Mouse (Mus musculus) layer of hippocampus, adult 2 months (tissue): ENCODE data around the gene Klc3. TPM values are rescaled to one million over a fixed set of nuclear protein-coding genes. Genes with fewer than 3 reads are reported as not detected.

Experiments
- DNase-seq, 2 experiments: peaks; one replicate each; pipeline ENCODE4 v3.0.0; 2022; ENCODE audit warnings: low spot score in 2 of 2
- H3K27ac ChIP-seq: fragments of 200-600 bp; 2 replicates; pipeline ENCODE4 v1.8.1; 2022
- H3K4me3 ChIP-seq: fragments of 200-600 bp; 2 replicates; pipeline ENCODE4 v1.8.1; 2022; ENCODE audit warnings: mild to moderate bottlenecking
- CTCF ChIP-seq: fragments of 200-600 bp; conservative IDR thresholded peaks from 2 replicates; pipeline ENCODE4 v1.8.1; 2022; ENCODE audit warnings: antibody characterized with exemption, mild to moderate bottlenecking, moderate library complexity
- microRNA-seq, 2 experiments: library from miRNA; unstranded; fragments of <30 nt; microRNA quantifications; one replicate each; pipeline ENCODE4 v1.2.0; 2021
- total RNA-seq, 2 experiments: library from RNA; stranded (reverse); gene quantifications; 2 replicates each; pipeline ENCODE4 v1.2.3; 2021

Klc3 gene
- total RNA-seq, 2 experiments from 2014 or later: 3.2 to 3.5 TPM

- H3K4me3 ChIP-seq: no peak overlapping the region
- H3K27ac ChIP-seq: peak overlapping the region; percentile 6; the same call in 1 of the 2 replicates
- no peak for DNase-seq
- no peak for TF ChIP-seq CTCF
Measured at GRCm38 (mm10) chr7:19349188-19349915, 54.6 kb downstream of the Klc3 start.

GRCm38 (mm10) chr7:19344938-19345471 is 58.9 kb downstream of the Klc3 start:
- peak overlapping the region; percentile 70 for H3K4me3 ChIP-seq
- DNase-seq: peak; percentile 92 to 96
- H3K27ac ChIP-seq: peak overlapping the region; percentile 98
- TF ChIP-seq CTCF: 0 out of 2 replicates have a peak, but pooled peaks have one; percentile 3

Small RNA genes lying within 50 kb of the gene (microRNA-seq; reads per million reads assigned to microRNA genes)
- 0 reads per million in 2 experiments for gene Mir343

Other genes with a start within 250 kb of the Klc3 start
- 1 to 10 TPM in 1 of 2 experiments, under 1 TPM in 1; 0.87 to 1.2 TPM for gene Gipr, start 238.0 kb downstream of the Klc3 start, total RNA-seq
- 100 to 1,000 TPM; 159 to 162 TPM for gene Eml2, start 227.7 kb downstream of the Klc3 start, total RNA-seq
- gene Gpr4, start 191.6 kb downstream of the Klc3 start, total RNA-seq: 1 to 10 TPM; 1.6 to 2.5 TPM
- gene Opa3, start 175.8 kb downstream of the Klc3 start, total RNA-seq: 10 to 100 TPM; 37.4 to 38.7 TPM
- 10 to 100 TPM; 15.7 to 17.1 TPM for gene Vasp, start 132.3 kb downstream of the Klc3 start, total RNA-seq
- gene Ppm1n, start 124.0 kb downstream of the Klc3 start, total RNA-seq: not detected
- gene Rtn2, start 121.5 kb downstream of the Klc3 start, total RNA-seq: 10 to 100 TPM; 90.3 to 92.7 TPM
- gene Fosb, start 94.1 kb downstream of the Klc3 start, total RNA-seq: 10 to 100 TPM; 12.8 to 14.1 TPM
- gene Ercc1, start 59.3 kb downstream of the Klc3 start, total RNA-seq: 10 to 100 TPM; 51.7 to 51.9 TPM
- 10 to 100 TPM; 18.1 to 19.5 TPM for gene Cd3eap, start 44.6 kb downstream of the Klc3 start, total RNA-seq
- gene Ppp1r13l, start 44.4 kb downstream of the Klc3 start, total RNA-seq: 1 to 10 TPM; 6.1 to 6.9 TPM
- 10 to 100 TPM; 36.4 to 36.5 TPM for gene Ercc2, start 22.1 kb downstream of the Klc3 start, total RNA-seq
- gene Ckm, start 672 bp upstream of the Klc3 start, total RNA-seq: not detected
- 10 to 100 TPM; 92.9 to 99.6 TPM for gene Mark4, start 54.7 kb upstream of the Klc3 start, total RNA-seq
- gene Exoc3l2, start 59.2 kb upstream of the Klc3 start, total RNA-seq: under 1 TPM; 0.10 to 0.38 TPM
- 1 to 10 TPM; 6.0 to 6.9 TPM for gene Bloc1s3, start 104.3 kb upstream of the Klc3 start, total RNA-seq
- 10 to 100 TPM; 17.2 to 20.7 TPM for gene Trappc6a, start 104.3 kb upstream of the Klc3 start, total RNA-seq
- gene Nkpd1, start 113.7 kb upstream of the Klc3 start, total RNA-seq: under 1 TPM; 0.38 to 0.71 TPM
- gene Ppp1r37, start 159.0 kb upstream of the Klc3 start, total RNA-seq: 100 to 1,000 TPM; 116 to 118 TPM
- under 1 TPM; 0.81 to 0.95 TPM for gene Zfp296, start 173.2 kb upstream of the Klc3 start, total RNA-seq
- 10 to 100 TPM; 38.8 to 43.9 TPM for gene Gemin7, start 173.5 kb upstream of the Klc3 start, total RNA-seq
- gene Clasrp, start 200.4 kb upstream of the Klc3 start, total RNA-seq: 100 to 1,000 TPM in 1 of 2 experiments, 10 to 100 TPM in 1; 95.4 to 112 TPM
- gene Relb, start 225.3 kb upstream of the Klc3 start, total RNA-seq: 10 to 100 TPM in 1 of 2 experiments, 1 to 10 TPM in 1; 9.8 to 11.3 TPM